Mouse (Mus musculus) lung, postnatal 0 days (tissue): ENCODE measurements at regions not wholly inside any gene's neighbourhood (a gene's known extent, or its start where the extent isn't known, plus 50 kb on each side); places are given as distances from the start of the nearest gene placed in this dataset.

Experiments used
- ATAC-seq: fragments of 200-750 bp; cut with Nextera tagmentation; 2 replicates; pipeline ENCODE4 v1.8.0; 2017; ENCODE audit warnings: moderate library complexity
- DNase-seq: peaks from one replicate; pipeline ENCODE4 v3.0.0-alpha.2; 2016; ENCODE audit warnings: low spot score
- H3K27ac ChIP-seq: fragments of 300-500 bp; sonication (generic); 2 replicates; pipeline ENCODE4 v1.5.1; 2014; ENCODE audit warnings: antibody characterized with exemption, mild to moderate bottlenecking, low read length, mixed read lengths
- H3K27me3 ChIP-seq: fragments of 300-500 bp; sonication (generic); replicated peaks from 2 replicates; pipeline ENCODE4 v1.6.1; 2014; ENCODE audit warnings: low read length, mixed read lengths; ENCODE audit not compliant: insufficient read depth
- H3K36me3 ChIP-seq: fragments of 300-500 bp; sonication (generic); 2 replicates; pipeline ENCODE4 v1.6.1; 2014; ENCODE audit warnings: low read length, mixed read lengths; ENCODE audit not compliant: insufficient read depth
- H3K4me1 ChIP-seq: fragments of 300-500 bp; sonication (generic); 2 replicates; pipeline ENCODE4 v1.6.1; 2014; ENCODE audit warnings: antibody characterized with exemption, low read depth, low read length, mixed read lengths; ENCODE audit not compliant: insufficient read depth
- H3K4me2 ChIP-seq: fragments of 300-500 bp; sonication (generic); replicated peaks from 2 replicates; pipeline ENCODE4 v1.6.1; 2014; ENCODE audit warnings: low read depth, mild to moderate bottlenecking, low read length, moderate library complexity, mixed read lengths
- H3K4me3 ChIP-seq: fragments of 300-500 bp; sonication (generic); 2 replicates; pipeline ENCODE4 v1.5.1; 2014; ENCODE audit warnings: low read depth, low read length
- H3K9ac ChIP-seq: fragments of 300-500 bp; sonication (generic); replicated peaks from 2 replicates; pipeline ENCODE4 v1.6.1; 2014; ENCODE audit warnings: low read depth, mild to moderate bottlenecking
- H3K9me3 ChIP-seq: fragments of 300-500 bp; sonication (generic); 2 replicates; pipeline ENCODE4 v1.6.1; 2016; ENCODE audit warnings: low read length, mixed read lengths
- CTCF ChIP-seq: IDR thresholded peaks from 2 replicates; pipeline ENCODE4 v1.5.1; 2016; ENCODE audit warnings: antibody characterized with exemption, mild to moderate bottlenecking
- EP300 ChIP-seq: IDR thresholded peaks from 2 replicates; pipeline ENCODE4 v1.6.1; 2016; ENCODE audit warnings: antibody characterized with exemption, mild to moderate bottlenecking, control low read depth
- WGBS: fragments of 180-500 bp; shearing (Covaris S2); extraction: QIAGEN DNeasy Blood & Tissue Kit; methylation state at CpG from one replicate; pipeline ENCODE4 v1.1.7; 2014; 5-methylcytosine and 5-hydroxymethylcytosine counted together

DNA sequence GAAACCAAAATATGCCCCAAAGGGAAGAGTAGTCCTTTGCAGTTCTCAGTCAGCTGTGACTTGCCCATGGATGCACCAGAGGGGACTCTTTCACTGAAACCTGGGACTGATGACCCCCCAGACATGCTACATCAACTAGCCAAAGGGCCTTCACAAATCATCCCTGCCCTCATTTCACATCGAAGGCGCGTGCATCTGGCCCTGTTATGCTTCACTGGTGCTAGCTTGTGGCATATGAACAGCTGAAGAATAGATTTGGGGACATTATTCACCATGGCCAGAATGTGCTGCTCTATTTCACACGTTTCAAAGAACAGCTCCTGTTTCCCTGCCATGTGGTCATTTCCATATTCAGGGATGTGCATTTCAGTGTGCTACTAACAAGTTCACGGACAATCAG is 160.8 kb upstream of the Myo3a start:
- Histone ChIP-seq H3K4me2 (no peak overlapping the region), H3K9ac (no peak overlapping the region), H3K27me3 (no peaks in the 10 kb centered on the region), H3K4me1 (no peaks in the 10 kb centered on the region), H3K4me3 (no peak overlapping the region), H3K27ac (no peak overlapping the region), H3K9me3 (no peaks in the 10 kb centered on the region), H3K36me3 (no peaks in the 10 kb centered on the region)
- ATAC-seq (no peak), DNase-seq (no peak)
- TF ChIP-seq CTCF: no peak
- no peak for TF ChIP-seq EP300
- WGBS: 84% methylated on average over 5 of the region's 5 CpGs

DNA sequence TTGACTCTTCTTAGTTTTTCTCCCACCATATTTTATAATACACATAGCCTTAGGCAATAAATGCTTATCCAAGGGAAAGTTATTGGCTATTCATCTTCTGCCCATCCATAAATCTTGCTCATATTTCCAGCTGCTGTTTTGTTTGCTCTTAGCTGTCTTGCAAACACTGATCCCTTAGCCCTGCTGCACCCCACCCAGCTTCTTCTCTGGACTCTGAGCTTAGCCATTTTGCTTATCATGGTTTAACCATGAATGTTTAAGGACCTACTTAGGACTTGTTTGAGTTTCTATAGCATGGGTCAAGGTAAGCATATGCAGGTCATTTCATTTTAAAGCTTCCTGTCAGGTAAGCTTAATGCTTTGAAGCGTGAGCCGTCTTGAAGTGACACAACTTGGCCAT is 130.5 kb upstream of the Myo3a start:
- Histone ChIP-seq H3K27ac (no peak overlapping the region), H3K9ac (no peak overlapping the region), H3K4me1 (no peaks in the 10 kb centered on the region), H3K36me3 (no peaks in the 10 kb centered on the region), H3K9me3 (no peaks in the 10 kb centered on the region), H3K4me3 (no peak overlapping the region), H3K4me2 (no peak overlapping the region), H3K27me3 (no peaks in the 10 kb centered on the region)
- WGBS: 66% methylated on average over 2 of the region's 2 CpGs
- no peak for ATAC-seq
- TF ChIP-seq CTCF (no peak), EP300 (no peak)
- DNase-seq: no peak

DNA sequence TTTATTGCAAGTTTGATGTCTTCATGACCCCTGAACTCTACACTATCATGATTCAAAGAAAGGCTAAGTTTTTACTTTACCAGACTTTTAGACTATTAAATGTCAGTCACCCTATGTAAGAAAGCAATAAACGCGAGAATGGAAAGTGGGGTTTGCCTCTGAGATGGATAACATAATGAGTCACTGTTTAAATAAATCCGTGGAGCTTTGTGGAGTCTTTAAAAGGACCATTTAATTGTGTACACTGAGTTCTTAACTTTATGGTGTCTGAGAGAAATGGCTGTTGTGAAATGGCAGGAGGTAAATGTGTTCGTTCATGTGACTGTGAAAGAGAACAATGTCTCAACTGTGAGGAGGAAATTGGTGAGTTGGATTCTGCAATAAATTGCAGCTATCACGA is 122.2 kb upstream of the Myo3a start:
- ATAC-seq (no peak), DNase-seq (no peak)
- Histone ChIP-seq H3K9me3 (no peaks in the 10 kb centered on the region), H3K36me3 (no peaks in the 10 kb centered on the region), H3K27me3 (no peaks in the 10 kb centered on the region), H3K27ac (no peak overlapping the region), H3K4me3 (no peak overlapping the region), H3K4me1 (no peaks in the 10 kb centered on the region), H3K4me2 (no peak overlapping the region), H3K9ac (no peak overlapping the region)
- TF ChIP-seq CTCF (no peak), EP300 (no peak)
- WGBS: 20% methylated on average over 5 of the region's 5 CpGs

DNA sequence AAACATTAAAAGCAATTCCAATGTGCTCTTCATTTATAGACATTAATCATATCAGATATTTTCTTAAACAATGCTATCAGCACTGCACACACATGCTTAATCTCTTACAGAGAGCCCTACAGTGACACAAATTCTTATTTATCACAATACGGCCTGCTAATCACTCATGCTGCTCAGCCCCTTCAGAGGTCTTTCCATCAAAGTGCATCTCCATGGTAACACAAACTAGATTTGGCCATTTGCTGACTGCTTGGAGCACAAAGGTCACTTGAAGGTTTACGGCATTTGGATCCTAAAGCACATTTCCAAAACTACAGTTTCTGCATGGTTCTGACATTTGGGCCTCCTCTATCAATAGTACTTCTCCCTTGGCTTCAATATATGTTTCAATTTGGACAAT is 77.6 kb upstream of the Myo3a start:
- 33% methylated on average over 2 of the region's 2 CpGs for WGBS
- ATAC-seq: no peak
- no peak for TF ChIP-seq EP300
- no peak for TF ChIP-seq CTCF

DNA sequence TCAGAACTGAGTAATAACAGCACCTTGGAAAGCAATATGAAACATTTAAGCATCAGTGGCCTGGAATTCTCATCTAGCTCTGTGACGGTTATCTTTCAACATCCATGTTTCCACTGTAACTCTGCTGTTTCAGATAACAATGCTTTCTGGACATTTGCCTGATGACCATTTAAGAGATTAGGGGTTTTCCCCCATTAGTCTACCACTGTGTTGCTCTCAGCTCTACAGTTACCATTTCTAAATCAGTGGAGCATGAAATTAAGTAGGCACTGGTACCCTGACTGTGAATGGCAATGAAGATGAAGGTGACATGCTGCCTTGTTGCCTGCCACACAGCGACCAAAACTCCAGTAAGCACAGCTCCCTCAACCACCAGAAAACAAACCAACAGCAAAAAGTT is 70.7 kb upstream of the Myo3a start:
- Histone ChIP-seq H3K27ac (no peak overlapping the region), H3K36me3 (no peaks in the 10 kb centered on the region), H3K27me3 (no peaks in the 10 kb centered on the region), H3K4me2 (no peak overlapping the region), H3K9me3 (no peaks in the 10 kb centered on the region), H3K9ac (no peak overlapping the region), H3K4me3 (no peak overlapping the region), H3K4me1 (no peaks in the 10 kb centered on the region)
- DNase-seq: no peak
- 81% methylated on average over 2 of the region's 2 CpGs for WGBS
- TF ChIP-seq CTCF: no peak
- TF ChIP-seq EP300: no peak
- no peak for ATAC-seq

More for the DNA sequence above, 77.6 kb upstream of the Myo3a start:
- Histone ChIP-seq H3K4me1 (no peaks in the 10 kb centered on the region), H3K27ac (no peak overlapping the region), H3K9me3 (no peaks in the 10 kb centered on the region), H3K36me3 (no peaks in the 10 kb centered on the region), H3K4me3 (no peak overlapping the region), H3K4me2 (no peak overlapping the region), H3K27me3 (no peaks in the 10 kb centered on the region), H3K9ac (no peak overlapping the region)
- DNase-seq: no peak

DNA sequence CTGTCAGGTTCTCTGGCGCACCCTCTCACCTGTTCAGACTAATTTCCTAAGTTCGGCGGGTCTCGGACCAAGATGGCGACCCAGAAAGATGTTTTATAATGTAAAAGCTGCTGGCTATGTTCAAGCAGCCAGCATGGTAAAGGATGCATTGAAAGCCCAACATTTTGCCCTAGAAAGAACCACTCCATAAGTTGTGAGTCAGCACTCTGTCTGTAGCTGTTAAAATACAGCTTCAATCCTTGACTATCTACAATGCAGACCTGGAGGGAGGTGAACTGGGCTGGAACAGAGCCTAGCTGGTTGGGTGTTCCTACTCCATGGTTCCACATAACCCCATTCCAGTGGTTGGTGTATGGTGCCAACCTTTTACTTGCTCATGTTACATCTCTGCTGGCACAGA is 61.9 kb upstream of the Myo3a start:
- TF ChIP-seq EP300: no peak
- TF ChIP-seq CTCF: no peak
- no peaks in the 10 kb centered on the region for H3K36me3 ChIP-seq
- H3K9ac ChIP-seq: no peak overlapping the region
- 92% methylated on average over 5 of the region's 5 CpGs for WGBS
- ATAC-seq (no peak), DNase-seq (no peak)
- no peaks in the 10 kb centered on the region for H3K27me3 ChIP-seq
- no peaks in the 10 kb centered on the region for H3K9me3 ChIP-seq
- no peak overlapping the region for H3K4me2 ChIP-seq
- H3K27ac ChIP-seq: no peak overlapping the region
- no peaks in the 10 kb centered on the region for H3K4me1 ChIP-seq
- no peak overlapping the region for H3K4me3 ChIP-seq

DNA sequence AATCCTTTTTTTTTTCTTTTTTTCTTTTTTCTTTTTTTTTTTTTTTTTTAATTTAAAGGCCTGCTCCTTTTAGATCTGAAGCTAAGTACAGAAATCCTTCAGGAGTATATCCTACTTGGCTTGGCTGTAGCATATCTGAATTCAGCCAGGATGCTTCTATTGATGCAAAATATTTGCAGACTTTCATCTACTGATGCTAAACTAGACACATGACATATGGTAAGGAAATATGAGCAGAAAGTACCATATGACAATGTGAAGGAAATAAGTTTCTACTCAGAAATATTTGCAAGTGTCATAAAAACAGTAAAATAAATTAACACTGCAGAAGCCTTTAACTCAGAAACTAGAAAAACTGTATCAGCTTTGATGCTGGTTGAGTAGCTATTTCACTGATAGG is 61.4 kb upstream of the Myo3a start:
- DNase-seq: no peak
- TF ChIP-seq EP300: no peak
- no peak for TF ChIP-seq CTCF
- Histone ChIP-seq H3K4me1 (no peaks in the 10 kb centered on the region), H3K36me3 (no peaks in the 10 kb centered on the region), H3K4me3 (no peak overlapping the region), H3K4me2 (no peak overlapping the region), H3K9ac (no peak overlapping the region), H3K9me3 (no peaks in the 10 kb centered on the region), H3K27ac (no peak overlapping the region), H3K27me3 (no peaks in the 10 kb centered on the region)
- ATAC-seq: no peak
